Mouse (Mus musculus): ENCODE data around the gene Igf2.

The Igf2 gene

GRCm38 (mm10) chr7:142666659-142667058 lies at the start of gene Igf2:
TSS of gene Igf2 (minus strand) at chr7:142666816.
- in situ Hi-C loops (cut with MboI, MseI) = no loop called here

- in situ Hi-C loops (cut with MboI, MseI) = no loop called here
Measured at GRCm38 (mm10) chr7:142714783-142715498, 48.3 kb upstream of the Igf2 start.

- in situ Hi-C loops (cut with MboI, MseI) = no loop called here
Measured at GRCm38 (mm10) chr7:142706873-142707272, 40.3 kb upstream of the Igf2 start.

- in situ Hi-C loops (cut with MboI, MseI) = no loop called here
Measured at GRCm38 (mm10) chr7:142699334-142699860, 32.8 kb upstream of the Igf2 start.

GRCm38 (mm10) chr7:142678611-142679010 lies 12.0 kb upstream of the Igf2 start:
- in situ Hi-C loops (cut with MboI, MseI) = loop anchor here (5.0 to 10.0 kb wide), 2 partner anchors 71 to 344 kb away; no protein-coding TSS in a partner anchor

- in situ Hi-C loops (cut with MboI, MseI) = loop anchor here (5.0 to 10.0 kb wide), 2 partner anchors 68 to 341 kb away; no protein-coding TSS in a partner anchor
Measured at GRCm38 (mm10) chr7:142675644-142676043, 9.0 kb upstream of the Igf2 start.

- in situ Hi-C loops (cut with MboI, MseI) = loop anchor here (5.0 to 10.0 kb wide), 2 partner anchors 68 to 340 kb away; no protein-coding TSS in a partner anchor
Measured at GRCm38 (mm10) chr7:142675141-142675540, 8.5 kb upstream of the Igf2 start.

GRCm38 (mm10) chr7:142672120-142672519 lies 5.5 kb upstream of the Igf2 start:
- in situ Hi-C loops (cut with MboI, MseI) = loop anchor here (10.0 kb wide), 1 partner anchor 337 kb away; no protein-coding TSS in a partner anchor

GRCm38 (mm10) chr7:142671067-142671466 lies 4.5 kb upstream of the Igf2 start:
- in situ Hi-C loops (cut with MboI, MseI) = loop anchor here (10.0 kb wide), 1 partner anchor 336 kb away; no protein-coding TSS in a partner anchor

- in situ Hi-C loops (cut with MboI, MseI) = loop anchor here (10.0 kb wide), 1 partner anchor 335 kb away; no protein-coding TSS in a partner anchor
Measured at GRCm38 (mm10) chr7:142669751-142670625, 3.4 kb upstream of the Igf2 start, which contains the start of gene Gm49394. TSS of gene Gm49394 (minus strand) at chr7:142669942.

- in situ Hi-C loops (cut with MboI, MseI) = no loop called here
Measured at GRCm38 (mm10) chr7:142668328-142668727, 1.7 kb upstream of the Igf2 start.

- in situ Hi-C loops (cut with MboI, MseI) = no loop called here
Measured at GRCm38 (mm10) chr7:142667521-142667920, 905 bp upstream of the Igf2 start.

GRCm38 (mm10) chr7:142666109-142666508 lies 507 bp downstream of the Igf2 start:
- in situ Hi-C loops (cut with MboI, MseI) = no loop called here

GRCm38 (mm10) chr7:142665364-142665763 lies 1.3 kb downstream of the Igf2 start:
- in situ Hi-C loops (cut with MboI, MseI) = no loop called here

GRCm38 (mm10) chr7:142664465-142665029 lies 2.1 kb downstream of the Igf2 start:
- in situ Hi-C loops (cut with MboI, MseI) = no loop called here

GRCm38 (mm10) chr7:142663931-142664421 lies 2.6 kb downstream of the Igf2 start:
- in situ Hi-C loops (cut with MboI, MseI) = no loop called here

- in situ Hi-C loops (cut with MboI, MseI) = no loop called here
Measured at GRCm38 (mm10) chr7:142663151-142663550, 3.5 kb downstream of the Igf2 start.

GRCm38 (mm10) chr7:142661811-142662210 lies 4.8 kb downstream of the Igf2 start:
- in situ Hi-C loops (cut with MboI, MseI) = no loop called here

- in situ Hi-C loops (cut with MboI, MseI) = no loop called here
Measured at GRCm38 (mm10) chr7:142661046-142661445, 5.6 kb downstream of the Igf2 start.

GRCm38 (mm10) chr7:142660651-142660945 lies 6.0 kb downstream of the Igf2 start:
- in situ Hi-C loops (cut with MboI, MseI) = no loop called here

Data from T-helper 17 cell (primary cell).